Mouse (Mus musculus) heart, postnatal 0 days (tissue): ENCODE results near the gene Tmem121b.

Experiments used
- CTCF ChIP-seq: IDR thresholded peaks from 2 replicates; pipeline ENCODE4 v1.5.1; 2016; ENCODE audit warnings: antibody characterized with exemption, control low read depth, low read depth
- EP300 ChIP-seq: IDR thresholded peaks from 2 replicates; pipeline ENCODE4 v1.6.1; 2016; ENCODE audit warnings: antibody characterized with exemption, low read depth

- TF ChIP-seq EP300, result no peak
- no peak for TF ChIP-seq CTCF
These were observed 26.0 kb upstream of the Tmem121b start for GRCm38 (mm10) chr6:120519647-120520046.
